Mouse (Mus musculus) kidney, postnatal 10 days (tissue): ENCODE measurements around the gene Comtd1.

ENCODE experiments used
- DNase-seq: peaks from one replicate; pipeline ENCODE4 v3.0.0; 2021; ENCODE audit warnings: mixed read lengths

The Comtd1 gene

GRCm38 (mm10) chr14:21802543-21803206, 46.1 kb downstream of the Comtd1 start:
- DNase-seq: no peak

- no peak for DNase-seq
Measured at GRCm38 (mm10) chr14:21801624-21802023, 47.2 kb downstream of the Comtd1 start.

- DNase-seq: no peak
Measured at GRCm38 (mm10) chr14:21800641-21801040, 48.1 kb downstream of the Comtd1 start.
